Mouse (Mus musculus): ENCODE data around the gene Olfr209. TPM values are rescaled to one million over a fixed set of nuclear protein-coding genes. Genes with fewer than 3 reads are reported as not detected.

Olfr209 gene
- polyA plus RNA-seq (2015; fragmentation: Nextera tagmentation; extraction: Ambion mirVana): not detected in 2 replicates

DNA sequence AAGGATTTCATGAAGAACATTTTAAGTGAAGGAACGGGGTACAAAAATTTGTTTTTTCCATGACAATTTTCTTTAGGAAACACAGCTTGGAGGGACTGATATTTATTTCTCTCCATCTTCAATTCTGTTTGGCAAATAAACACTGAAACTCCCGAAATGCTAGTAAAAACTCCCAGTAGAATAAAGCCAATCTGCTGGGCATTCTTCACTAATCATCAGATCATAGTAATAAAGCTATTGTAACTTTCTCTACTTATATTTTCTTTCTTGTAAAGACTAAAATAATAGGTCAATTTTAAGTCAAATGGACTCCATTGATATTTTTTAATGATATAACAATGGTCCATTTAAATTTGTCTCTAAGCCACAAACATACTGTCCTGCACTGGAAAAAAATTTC is at the start of gene Olfr209:
TSS of gene Olfr209 (minus strand) at position 101 of the 400 bp plus-strand sequence.
- WGBS: 81% methylated on average over 2 of the region's 2 CpGs
- Histone ChIP-seq H3K9me3 (ENCODE audit: control insufficient read depth, low read length) (no peaks in the 10 kb centered on the region), H3K27ac (ENCODE audit: low read depth, low read length) (no peak within 1 kb of the TSS), H3K27me3 (replicated peaks; ENCODE audit: control insufficient read depth, insufficient read depth, low read length) (no peaks in the 10 kb centered on the region), H3K36me3 (ENCODE audit: control insufficient read depth, insufficient read depth, low read length) (no peaks in the 10 kb centered on the region), H3K4me1 (ENCODE audit: control insufficient read depth, insufficient read depth, low read depth, low read length) (no peaks in the 10 kb centered on the region), H3K4me2 (ENCODE audit: low read length) (no peak within 1 kb of the TSS), H3K9ac (ENCODE audit: low read depth, low read length) (no peak within 1 kb of the TSS), H3K4me3 (ENCODE audit: low read length) (no peak within 1 kb of the TSS)
- no peak for ATAC-seq

DNA sequence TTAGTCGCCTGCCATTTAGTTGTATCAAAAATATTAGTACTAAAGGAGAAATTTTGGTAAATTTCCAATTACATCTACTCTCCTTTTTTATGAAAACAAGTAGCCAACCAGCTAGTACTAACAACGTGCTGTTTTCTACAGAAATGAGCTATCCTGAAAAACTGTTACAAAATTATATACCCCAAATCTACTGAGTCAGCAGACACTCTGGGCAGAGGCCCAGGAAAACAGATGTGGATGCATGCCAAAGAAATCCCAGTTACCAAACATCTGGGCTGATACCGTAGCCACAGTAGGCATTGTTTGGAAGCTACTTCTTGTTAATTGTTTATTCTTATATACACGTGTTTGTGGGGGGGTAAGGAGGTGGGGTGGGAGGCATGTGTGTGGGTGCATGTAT is 49.7 kb upstream of the Olfr209 start:
- no peaks in the 10 kb centered on the region for H3K9me3 ChIP-seq (ENCODE audit: control insufficient read depth, low read length)
- H3K27me3 ChIP-seq (replicated peaks; ENCODE audit: control insufficient read depth, insufficient read depth, low read length): no peaks in the 10 kb centered on the region
- H3K4me2 ChIP-seq (ENCODE audit: low read length): no peak overlapping the region
- H3K36me3 ChIP-seq (ENCODE audit: control insufficient read depth, insufficient read depth, low read length): no peaks in the 10 kb centered on the region
- no peak for ATAC-seq
- H3K4me1 ChIP-seq (ENCODE audit: control insufficient read depth, insufficient read depth, low read depth, low read length): no peaks in the 10 kb centered on the region
- WGBS: 53% methylated on average over 4 of the region's 4 CpGs
- H3K9ac ChIP-seq (ENCODE audit: low read depth, low read length): no peak overlapping the region
- H3K4me3 ChIP-seq (ENCODE audit: low read length): no peak overlapping the region
- no peak overlapping the region for H3K27ac ChIP-seq (ENCODE audit: low read depth, low read length)

DNA sequence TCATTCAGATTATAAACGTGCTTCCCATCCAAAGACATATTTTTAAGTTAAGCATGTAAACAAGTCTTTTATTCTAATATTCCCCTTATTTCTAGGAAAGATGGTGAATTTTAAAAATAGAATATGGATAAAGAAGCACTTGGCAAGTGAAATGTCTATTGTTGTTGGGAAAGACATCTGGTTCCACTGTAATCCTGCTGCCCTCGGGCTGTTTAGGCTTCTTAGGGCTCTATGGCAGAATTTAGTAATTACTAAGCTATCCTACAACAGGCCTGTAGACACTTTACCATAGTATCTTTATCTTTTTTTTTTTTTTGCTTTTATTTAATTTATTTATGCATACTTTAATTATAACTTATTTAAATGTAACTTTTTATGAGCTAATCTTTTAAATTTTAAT is 46.0 kb upstream of the Olfr209 start:
- H3K9me3 ChIP-seq (ENCODE audit: control insufficient read depth, low read length): no peaks in the 10 kb centered on the region
- no peaks in the 10 kb centered on the region for H3K36me3 ChIP-seq (ENCODE audit: control insufficient read depth, insufficient read depth, low read length)
- H3K27ac ChIP-seq (ENCODE audit: low read depth, low read length): no peak overlapping the region
- 53% methylated on average over 2 of the region's 2 CpGs for WGBS
- no peak overlapping the region for H3K9ac ChIP-seq (ENCODE audit: low read depth, low read length)
- no peak overlapping the region for H3K4me3 ChIP-seq (ENCODE audit: low read length)
- H3K4me1 ChIP-seq (ENCODE audit: control insufficient read depth, insufficient read depth, low read depth, low read length): no peaks in the 10 kb centered on the region
- ATAC-seq: no peak
- H3K27me3 ChIP-seq (replicated peaks; ENCODE audit: control insufficient read depth, insufficient read depth, low read length): no peaks in the 10 kb centered on the region
- H3K4me2 ChIP-seq (ENCODE audit: low read length): no peak overlapping the region

DNA sequence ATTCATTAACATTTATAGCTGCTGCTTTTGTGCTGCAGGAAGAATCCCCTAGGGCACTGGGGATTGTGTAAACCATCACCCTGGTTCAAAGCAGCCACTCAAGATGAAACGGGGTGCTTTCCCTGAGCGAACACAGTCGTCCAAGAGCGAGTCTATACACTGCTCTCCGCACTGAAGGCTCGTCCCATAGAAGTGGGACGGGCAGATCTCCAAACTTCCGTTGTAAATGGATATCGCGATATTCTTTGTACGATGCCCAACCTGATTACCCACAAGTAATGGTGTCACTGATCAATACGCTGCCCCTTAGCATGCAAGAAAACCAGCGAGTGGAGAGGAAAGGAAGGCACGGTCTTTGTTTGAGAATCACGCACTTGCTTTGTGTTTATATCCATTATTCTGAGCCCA is 45.6 kb upstream of the Olfr209 start:
- Histone ChIP-seq H3K9me3 (ENCODE audit: control insufficient read depth, low read length) (no peaks in the 10 kb centered on the region), H3K4me1 (ENCODE audit: control insufficient read depth, insufficient read depth, low read depth, low read length) (no peaks in the 10 kb centered on the region), H3K27ac (ENCODE audit: low read depth, low read length) (no peak overlapping the region), H3K4me2 (ENCODE audit: low read length) (peak overlapping the region; percentile 32), H3K27me3 (replicated peaks; ENCODE audit: control insufficient read depth, insufficient read depth, low read length) (no peaks in the 10 kb centered on the region), H3K36me3 (ENCODE audit: control insufficient read depth, insufficient read depth, low read length) (no peaks in the 10 kb centered on the region), H3K9ac (ENCODE audit: low read depth, low read length) (no peak overlapping the region), H3K4me3 (ENCODE audit: low read length) (no peak overlapping the region)
- WGBS: 51% methylated on average over 15 of the region's 15 CpGs
- peak; percentile 25; the same call in 1 of the 2 replicates for ATAC-seq

DNA sequence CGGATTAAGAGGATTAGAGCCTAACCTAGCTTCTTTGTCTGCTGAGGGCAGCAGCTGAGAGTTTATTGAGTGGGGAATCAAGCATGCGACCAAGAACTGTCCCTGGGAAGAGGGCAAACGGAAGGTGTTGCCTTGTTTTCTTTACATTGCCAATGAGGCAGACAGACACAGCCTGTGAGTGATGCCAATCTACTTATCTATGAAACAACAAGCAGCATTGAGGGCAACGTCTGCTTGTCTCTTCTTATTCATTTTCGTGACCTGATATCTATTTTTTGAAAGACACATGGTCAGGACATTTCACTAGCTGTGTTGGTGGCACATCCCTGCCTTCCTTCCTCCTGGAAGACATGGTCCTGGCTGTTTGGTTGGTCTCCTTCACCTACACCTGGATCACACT is 43.2 kb upstream of the Olfr209 start, which contains the start of gene Gabrr3:
TSS of gene Gabrr3 (plus strand) at position 301 of the 400 bp plus-strand sequence.
- Histone ChIP-seq H3K9me3 (ENCODE audit: control insufficient read depth, low read length) (no peaks in the 10 kb centered on the region), H3K36me3 (ENCODE audit: control insufficient read depth, insufficient read depth, low read length) (no peaks in the 10 kb centered on the region), H3K27me3 (replicated peaks; ENCODE audit: control insufficient read depth, insufficient read depth, low read length) (no peaks in the 10 kb centered on the region), H3K4me2 (ENCODE audit: low read length) (no peak within 1 kb of the TSS), H3K4me3 (ENCODE audit: low read length) (no peak within 1 kb of the TSS), H3K27ac (ENCODE audit: low read depth, low read length) (no peak within 1 kb of the TSS), H3K9ac (ENCODE audit: low read depth, low read length) (no peak within 1 kb of the TSS), H3K4me1 (ENCODE audit: control insufficient read depth, insufficient read depth, low read depth, low read length) (no peaks in the 10 kb centered on the region)
- WGBS: 61% methylated on average over 5 of the region's 5 CpGs
- ATAC-seq: no peak

DNA sequence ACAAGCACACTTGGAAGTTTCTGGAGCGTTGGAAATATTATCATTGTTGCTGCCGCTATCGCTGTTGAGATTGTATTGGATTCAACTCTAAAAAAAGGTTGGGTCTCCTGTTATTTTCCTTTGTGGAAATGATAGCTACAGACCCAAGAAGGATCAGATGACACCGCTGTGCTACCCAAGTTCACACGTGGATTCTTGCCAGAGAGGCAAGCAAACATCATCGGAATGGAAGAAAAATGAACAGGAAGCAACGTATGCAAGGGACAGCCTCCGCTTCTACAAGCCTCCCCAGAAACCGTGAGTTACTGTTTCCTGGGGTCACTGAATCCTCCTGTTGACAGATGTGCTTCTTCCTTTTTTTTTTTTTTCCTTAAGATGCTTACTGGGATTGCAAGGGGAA is 41.0 kb upstream of the Olfr209 start:
- ATAC-seq: no peak
- Histone ChIP-seq H3K4me2 (ENCODE audit: low read length) (no peak overlapping the region), H3K9ac (ENCODE audit: low read depth, low read length) (no peak overlapping the region), H3K4me3 (ENCODE audit: low read length) (no peak overlapping the region), H3K27ac (ENCODE audit: low read depth, low read length) (no peak overlapping the region), H3K4me1 (ENCODE audit: control insufficient read depth, insufficient read depth, low read depth, low read length) (no peaks in the 10 kb centered on the region), H3K9me3 (ENCODE audit: control insufficient read depth, low read length) (no peaks in the 10 kb centered on the region), H3K27me3 (replicated peaks; ENCODE audit: control insufficient read depth, insufficient read depth, low read length) (no peaks in the 10 kb centered on the region), H3K36me3 (ENCODE audit: control insufficient read depth, insufficient read depth, low read length) (no peaks in the 10 kb centered on the region)
- 72% methylated on average over 9 of the region's 9 CpGs for WGBS

DNA sequence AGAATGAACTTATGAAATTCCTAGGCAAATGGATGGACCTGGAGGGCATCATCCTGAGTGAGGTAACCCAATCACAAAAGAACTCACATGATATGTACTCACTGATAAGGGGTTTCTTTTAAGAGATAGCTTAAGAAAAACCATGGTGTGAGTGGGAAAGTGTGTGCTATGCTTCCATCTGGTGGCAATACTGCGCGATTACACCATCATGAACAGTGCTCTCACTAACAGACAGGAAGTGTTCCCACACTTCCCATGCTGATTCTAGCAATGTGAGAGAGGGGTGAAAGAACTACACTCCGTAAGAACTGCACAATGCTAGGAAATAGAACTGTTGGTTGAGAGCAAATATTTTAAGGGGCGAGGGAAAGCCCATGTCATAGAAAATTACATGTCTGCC is 39.9 kb upstream of the Olfr209 start:
- WGBS: 25% methylated on average over 4 of the region's 4 CpGs

DNA sequence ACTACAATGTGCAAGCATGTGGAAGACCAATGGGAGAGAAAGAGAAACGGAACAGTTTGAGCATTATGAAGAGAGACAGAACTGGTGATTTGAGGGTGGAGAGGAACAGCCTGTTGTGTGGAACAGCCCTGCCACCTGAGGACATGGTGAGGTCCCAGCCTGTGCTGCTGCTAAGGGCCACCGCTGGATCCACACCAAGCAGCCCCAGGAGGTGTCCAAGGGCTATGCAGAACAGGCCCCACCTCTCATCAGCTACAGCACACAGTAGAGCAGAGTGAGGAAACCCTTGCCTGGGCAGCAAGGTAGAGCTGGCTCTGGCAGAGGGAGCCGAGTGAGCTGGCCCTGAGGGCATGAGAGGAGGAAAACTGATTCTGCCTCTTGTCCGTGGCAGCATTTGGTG is 38.2 kb upstream of the Olfr209 start:
- 83% methylated on average over 4 of the region's 4 CpGs for WGBS
- no peak overlapping the region for H3K27ac ChIP-seq (ENCODE audit: low read depth, low read length)
- ATAC-seq: no peak
- no peaks in the 10 kb centered on the region for H3K36me3 ChIP-seq (ENCODE audit: control insufficient read depth, insufficient read depth, low read length)
- H3K9me3 ChIP-seq (ENCODE audit: control insufficient read depth, low read length): no peaks in the 10 kb centered on the region; the same call in 1 of the 2 replicates
- no peak overlapping the region for H3K4me3 ChIP-seq (ENCODE audit: low read length)
- H3K4me2 ChIP-seq (ENCODE audit: low read length): no peak overlapping the region
- H3K9ac ChIP-seq (ENCODE audit: low read depth, low read length): no peak overlapping the region
- no peaks in the 10 kb centered on the region for H3K27me3 ChIP-seq (replicated peaks; ENCODE audit: control insufficient read depth, insufficient read depth, low read length)
- no peaks in the 10 kb centered on the region for H3K4me1 ChIP-seq (ENCODE audit: control insufficient read depth, insufficient read depth, low read depth, low read length)

More for the DNA sequence above, 39.9 kb upstream of the Olfr209 start:
- no peak overlapping the region for H3K4me2 ChIP-seq (ENCODE audit: low read length)
- no peak overlapping the region for H3K9ac ChIP-seq (ENCODE audit: low read depth, low read length)
- no peak overlapping the region for H3K27ac ChIP-seq (ENCODE audit: low read depth, low read length)
- no peak overlapping the region for H3K4me3 ChIP-seq (ENCODE audit: low read length)
- H3K9me3 ChIP-seq (ENCODE audit: control insufficient read depth, low read length): no peaks in the 10 kb centered on the region
- ATAC-seq: peak; percentile 94
- no peaks in the 10 kb centered on the region for H3K36me3 ChIP-seq (ENCODE audit: control insufficient read depth, insufficient read depth, low read length)
- H3K27me3 ChIP-seq (replicated peaks; ENCODE audit: control insufficient read depth, insufficient read depth, low read length): no peaks in the 10 kb centered on the region
- H3K4me1 ChIP-seq (ENCODE audit: control insufficient read depth, insufficient read depth, low read depth, low read length): no peaks in the 10 kb centered on the region

DNA sequence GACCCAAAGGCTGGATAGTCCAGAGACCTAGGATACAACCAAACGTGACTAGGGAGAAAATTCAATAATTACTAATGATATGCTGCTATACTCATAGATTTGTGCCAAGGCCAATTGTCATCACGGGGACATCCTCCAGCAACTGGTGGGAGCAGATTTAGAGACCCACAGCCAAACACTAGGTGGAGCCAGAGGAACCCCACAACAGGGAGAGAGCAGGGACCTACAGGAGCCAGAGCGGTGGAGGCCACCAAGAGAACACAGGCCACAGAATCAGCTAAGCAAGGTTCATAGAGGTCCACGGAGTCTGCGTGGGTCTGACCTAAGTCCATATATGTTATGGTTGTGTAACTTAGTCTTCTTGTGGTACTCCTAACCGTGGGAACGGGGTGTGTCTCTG is 37.3 kb upstream of the Olfr209 start:
- H3K9ac ChIP-seq (ENCODE audit: low read depth, low read length): no peak overlapping the region
- no peak for ATAC-seq
- 72% methylated on average over 7 of the region's 7 CpGs for WGBS
- H3K27ac ChIP-seq (ENCODE audit: low read depth, low read length): no peak overlapping the region
- no peaks in the 10 kb centered on the region; the same call in 1 of the 2 replicates for H3K9me3 ChIP-seq (ENCODE audit: control insufficient read depth, low read length)
- H3K4me2 ChIP-seq (ENCODE audit: low read length): no peak overlapping the region
- H3K4me1 ChIP-seq (ENCODE audit: control insufficient read depth, insufficient read depth, low read depth, low read length): no peaks in the 10 kb centered on the region
- H3K36me3 ChIP-seq (ENCODE audit: control insufficient read depth, insufficient read depth, low read length): no peaks in the 10 kb centered on the region
- no peak overlapping the region for H3K4me3 ChIP-seq (ENCODE audit: low read length)
- no peaks in the 10 kb centered on the region for H3K27me3 ChIP-seq (replicated peaks; ENCODE audit: control insufficient read depth, insufficient read depth, low read length)

DNA sequence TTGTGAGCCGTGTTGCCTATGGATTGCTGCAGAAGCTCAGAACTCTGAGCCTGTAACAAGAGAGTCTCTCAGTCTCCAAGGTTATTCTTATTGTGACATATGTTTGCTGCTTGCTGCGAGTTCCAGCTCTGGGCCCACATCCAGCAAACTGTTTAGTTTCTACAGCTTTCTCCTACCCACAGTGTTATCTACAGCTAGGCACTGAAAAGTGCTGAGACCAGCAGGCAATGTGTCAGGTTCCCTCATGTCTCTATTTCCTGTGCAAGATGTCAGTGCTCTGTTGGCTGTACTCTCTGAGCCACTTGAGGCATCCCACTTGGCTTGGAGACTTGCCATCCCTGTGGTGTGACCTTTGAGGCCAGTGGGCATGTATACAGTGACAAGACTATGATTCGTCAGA is 29.5 kb upstream of the Olfr209 start:
- Histone ChIP-seq H3K9ac (ENCODE audit: low read depth, low read length) (no peak overlapping the region), H3K27me3 (replicated peaks; ENCODE audit: control insufficient read depth, insufficient read depth, low read length) (no peaks in the 10 kb centered on the region), H3K4me1 (ENCODE audit: control insufficient read depth, insufficient read depth, low read depth, low read length) (no peaks in the 10 kb centered on the region), H3K36me3 (ENCODE audit: control insufficient read depth, insufficient read depth, low read length) (no peaks in the 10 kb centered on the region), H3K9me3 (ENCODE audit: control insufficient read depth, low read length) (no peaks in the 10 kb centered on the region; the same call in 1 of the 2 replicates), H3K4me2 (ENCODE audit: low read length) (no peak overlapping the region), H3K4me3 (ENCODE audit: low read length) (no peak overlapping the region), H3K27ac (ENCODE audit: low read depth, low read length) (no peak overlapping the region)
- peak; percentile 61 for ATAC-seq
- WGBS: 54% methylated on average over 3 of the region's 3 CpGs

All from hindbrain, embryonic 16.5 days (tissue).